Mouse (Mus musculus) ES-E14 (cell line): ENCODE data around the gene Tpbg.

Experiments used
- CHD2 ChIP-seq: IDR thresholded peaks from 2 replicates; pipeline ENCODE4 v1.6.1; 2014; ENCODE audit warnings: mild to moderate bottlenecking, low read depth, low read length, inconsistent platforms
- ZNF384 ChIP-seq: IDR thresholded peaks from 2 replicates; pipeline ENCODE4 v1.6.1; 2012; ENCODE audit warnings: low read depth, low read length, inconsistent platforms

DNA sequence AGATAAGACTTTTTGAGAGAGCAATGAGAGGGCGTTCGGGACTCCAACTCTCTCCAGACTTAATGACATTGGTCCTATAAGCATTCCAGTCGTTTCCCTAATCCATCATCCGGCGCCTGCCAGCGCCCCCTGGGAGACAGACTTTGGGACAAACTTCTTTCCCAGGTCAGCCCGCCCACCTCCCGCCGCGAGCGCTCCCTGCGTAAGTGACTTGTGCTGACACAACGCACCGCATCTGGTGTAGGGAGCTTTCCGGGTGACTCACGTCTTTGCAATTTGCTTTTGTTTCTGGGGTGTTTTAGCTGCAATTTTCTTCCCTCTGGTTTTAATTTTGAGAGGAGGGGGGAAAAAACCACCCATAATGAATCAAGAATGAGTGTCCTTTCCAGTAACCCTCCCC is 289 bp upstream of the Tpbg start:
- no peak for TF ChIP-seq ZNF384
- no peak for TF ChIP-seq CHD2
